7 mouse cellular contexts compared by ENCODE assay signal in genomic region chr9:105053812-105054211, GRCm38 (mm10). TPM values are rescaled to one million over a fixed set of nuclear protein-coding genes. Genes with fewer than 3 reads are reported as not detected.
A peak's percentile ranks its signal among the peaks of the same experiment; 100 is the strongest.
DNase-seq lines count a peak whose midpoint lies in the region; ATAC-seq and TF ChIP-seq lines count a peak whose summit lies in the region.

No protein-coding gene starts in this region.

- no peak for TF ChIP-seq CTCF in liver, embryonic 14.5 days (IDR thresholded peaks at IDR 0.05; ENCODE audit: low read depth)
- no peak for TF ChIP-seq CTCF in stomach, postnatal 0 days (IDR thresholded peaks at IDR 0.05; ENCODE audit: low read depth)

- 62% methylated on average over 4 of the region's 4 CpGs for WGBS in forebrain, embryonic 14.5 days
- 15% methylated on average over 4 of the region's 4 CpGs for WGBS in liver, embryonic 14.5 days (ENCODE audit: insufficient replicate concordance)
- WGBS in stomach, postnatal 0 days = 32% methylated on average over 4 of the region's 4 CpGs

- no peaks in the 10 kb centered on the region for H3K9me3 ChIP-seq in forebrain, embryonic 14.5 days (replicated peaks; ENCODE audit: control insufficient read depth, low read length)
- no peaks in the 10 kb centered on the region for H3K9me3 ChIP-seq in liver, embryonic 14.5 days (ENCODE audit: control insufficient read depth, low read length)
- no peaks in the 10 kb centered on the region for H3K9me3 ChIP-seq in stomach, postnatal 0 days (ENCODE audit: control insufficient read depth, low read length)

- peak overlapping the region; percentile 99 for H3K4me3 ChIP-seq in forebrain, embryonic 14.5 days (ENCODE audit: low read depth, low read length)
- peak overlapping the region; percentile 76 to 93 for H3K4me3 ChIP-seq in liver, embryonic 14.5 days (ENCODE audit: insufficient read depth in 1 of 2, low read depth in 2 of 2, low read length in 2 of 2)
- peak overlapping the region; percentile 99 for H3K4me3 ChIP-seq in stomach, postnatal 0 days (ENCODE audit: low read depth, low read length)

- DNase-seq in retina, embryonic 14.5 days (ENCODE audit: low spot score) = peak; percentile 2
- no peak for DNase-seq in retina, postnatal 1 day
- DNase-seq in forebrain, embryonic 14.5 days (ENCODE audit: low spot score) = no peak
- DNase-seq in liver, embryonic 14.5 days (ENCODE audit: low read depth in 3 of 3, low spot score in 3 of 3) = no peak
- DNase-seq in stomach, postnatal 0 days (ENCODE audit: low spot score) = no peak
- no peak for DNase-seq in cerebellum, postnatal 36 days
- no peak for DNase-seq in urinary bladder, postnatal 14 days (ENCODE audit: low spot score)

- TF ChIP-seq EP300 in liver, embryonic 14.5 days (IDR thresholded peaks at IDR 0.05; ENCODE audit: low read depth) = no peak
- TF ChIP-seq EP300 in stomach, postnatal 0 days (optimal IDR thresholded peaks at IDR 0.05) = no peak

- no peaks in the 10 kb centered on the region for H3K27me3 ChIP-seq in forebrain, embryonic 14.5 days (replicated peaks; ENCODE audit: control insufficient read depth, insufficient read depth, low read length)
- no peaks in the 10 kb centered on the region for H3K27me3 ChIP-seq in liver, embryonic 14.5 days (ENCODE audit: control insufficient read depth, insufficient read depth, low read length)
- H3K27me3 ChIP-seq in stomach, postnatal 0 days (ENCODE audit: control insufficient read depth, insufficient read depth, low read length) = no peaks in the 10 kb centered on the region

- ATAC-seq in forebrain, embryonic 14.5 days = no peak
- no peak for ATAC-seq in liver, embryonic 14.5 days (ENCODE audit: insufficient read depth)
- no peak for ATAC-seq in stomach, postnatal 0 days (ENCODE audit: low FRiP score, low TSS enrichment)

- H3K4me1 ChIP-seq in forebrain, embryonic 14.5 days (ENCODE audit: control insufficient read depth, insufficient read depth, low read length) = peaks cover 3% of the 10 kb centered on the region; the same call in 1 of the 2 replicates
- H3K4me1 ChIP-seq in liver, embryonic 14.5 days (replicated peaks; ENCODE audit: control insufficient read depth in 2 of 2, insufficient read depth in 2 of 2, low read length in 1 of 2) = 0 out of 4 replicates have a peak, but pooled peaks cover 0 to 4% of the 10 kb centered on the region in 2 experiments
- no peaks in the 10 kb centered on the region for H3K4me1 ChIP-seq in stomach, postnatal 0 days (replicated peaks; ENCODE audit: control insufficient read depth, insufficient read depth)

- peaks cover 37% of the 10 kb centered on the region for H3K36me3 ChIP-seq in forebrain, embryonic 14.5 days (ENCODE audit: control insufficient read depth, insufficient read depth, low read length)
- H3K36me3 ChIP-seq in liver, embryonic 14.5 days (replicated peaks; ENCODE audit: control insufficient read depth, insufficient read depth, low read depth) = peaks cover 16% of the 10 kb centered on the region
- peaks cover 12% of the 10 kb centered on the region; the same call in 1 of the 2 replicates for H3K36me3 ChIP-seq in stomach, postnatal 0 days (ENCODE audit: control insufficient read depth, insufficient read depth, low read length)

- H3K27ac ChIP-seq in forebrain, embryonic 14.5 days (ENCODE audit: low read depth, low read length) = no peak overlapping the region
- no peak overlapping the region for H3K27ac ChIP-seq in liver, embryonic 14.5 days
- H3K27ac ChIP-seq in stomach, postnatal 0 days (replicated peaks) = peak overlapping the region; percentile 86

- H3K9ac ChIP-seq in forebrain, embryonic 14.5 days (ENCODE audit: low read length) = peak overlapping the region; percentile 96
- peak overlapping the region; percentile 95 for H3K9ac ChIP-seq in liver, embryonic 14.5 days (replicated peaks)
- H3K9ac ChIP-seq in stomach, postnatal 0 days (ENCODE audit: low read length) = peak overlapping the region; percentile 100

- peak overlapping the region; percentile 84 for H3K4me2 ChIP-seq in forebrain, embryonic 14.5 days (ENCODE audit: low read length)
- H3K4me2 ChIP-seq in liver, embryonic 14.5 days (ENCODE audit: low read depth) = peak overlapping the region; percentile 72
- peak overlapping the region; percentile 71 for H3K4me2 ChIP-seq in stomach, postnatal 0 days (replicated peaks; ENCODE audit: low read depth)

RNA-seq across cellular contexts. Expression of gene Mrpl3, which starts 0.8 kb away (rescaled TPM):
- 106 and 108 TPM in 2 replicates for polyA plus RNA-seq in forebrain, embryonic 14.5 days (2014; fragmentation: Nextera tagmentation; extraction: Ambion mirVana)
- 14.6 and 22.2 TPM in 2 replicates for polyA plus RNA-seq in liver, embryonic 14.5 days (2012; rRNA removed)
- polyA plus RNA-seq in liver, embryonic 14.5 days (2014; fragmentation: Nextera tagmentation; extraction: Ambion mirVana) = 56.0 and 63.6 TPM in 2 replicates
- 63.3 and 65.9 TPM in 2 replicates for polyA plus RNA-seq in stomach, postnatal 0 days (2015; fragmentation: Nextera tagmentation; extraction: Ambion mirVana)
